8 mouse cellular contexts compared by ENCODE assay signal in the genomic region with DNA sequence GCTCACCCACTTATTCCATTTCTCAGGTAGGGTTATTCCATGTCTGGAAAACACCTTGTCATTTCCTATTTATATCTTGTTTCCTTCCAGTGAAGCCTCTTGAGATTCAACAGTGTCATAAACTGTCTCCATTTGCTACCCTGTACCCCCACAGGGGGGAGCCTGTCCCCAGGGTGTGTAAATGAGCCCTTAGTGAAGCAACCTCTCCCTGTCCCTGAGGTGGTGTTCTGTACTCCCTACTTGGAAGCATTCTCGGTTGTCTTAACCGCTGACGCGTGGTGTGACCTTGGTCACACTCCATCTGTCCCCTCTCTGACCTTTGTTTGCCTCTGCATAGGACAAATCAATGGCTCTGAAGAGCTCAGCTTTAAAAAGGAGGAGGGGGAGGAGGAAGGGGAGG. TPM values are rescaled to one million over a fixed set of nuclear protein-coding genes. Genes with fewer than 3 reads are reported as not detected.
DNase-seq lines count a peak whose midpoint lies in the region; ATAC-seq and TF ChIP-seq lines count a peak whose summit lies in the region.

No protein-coding gene starts in this region.

- H3K4me1 ChIP-seq in neural tube, embryonic 11.5 days (ENCODE audit: control insufficient read depth, insufficient read depth, low read length) = no peaks in the 10 kb centered on the region
- no peaks in the 10 kb centered on the region for H3K4me1 ChIP-seq in kidney, adult 2 months (ENCODE audit: control insufficient read depth, insufficient read depth, low read length)
- H3K4me1 ChIP-seq in liver, embryonic 11.5 days (replicated peaks; ENCODE audit: control insufficient read depth, insufficient read depth, low read length) = peaks cover 5% of the 10 kb centered on the region; the same call in 1 of the 2 replicates

- H3K9ac ChIP-seq in neural tube, embryonic 11.5 days (ENCODE audit: low read length) = no peak overlapping the region
- H3K9ac ChIP-seq in liver, embryonic 11.5 days (ENCODE audit: low read depth, low read length) = no peak overlapping the region

- no peak overlapping the region for H3K27ac ChIP-seq in neural tube, embryonic 11.5 days (ENCODE audit: low read depth, low read length)
- H3K27ac ChIP-seq in kidney, adult 2 months (ENCODE audit: insufficient read depth, low read depth, low read length) = no peak overlapping the region
- no peak overlapping the region for H3K27ac ChIP-seq in liver, embryonic 11.5 days (ENCODE audit: low read depth, low read length)

- TF ChIP-seq POLR2A in kidney, adult 2 months (IDR thresholded peaks at IDR 0.05; ENCODE audit: low read depth, low read length) = no peak

- TF ChIP-seq CTCF in kidney, adult 2 months (conservative IDR thresholded peaks at IDR 0.05; ENCODE audit: insufficient read depth, insufficient read length, low read depth, low read length) = peak; percentile 65

- no peak overlapping the region for H3K4me3 ChIP-seq in neural tube, embryonic 11.5 days (ENCODE audit: low read depth, low read length)
- H3K4me3 ChIP-seq in kidney, adult 2 months (ENCODE audit: insufficient read depth, low read depth, low read length) = no peak overlapping the region
- no peak overlapping the region for H3K4me3 ChIP-seq in liver, embryonic 11.5 days (ENCODE audit: low read depth, low read length)

- H3K27me3 ChIP-seq in neural tube, embryonic 11.5 days (ENCODE audit: control insufficient read depth, insufficient read depth, low read length) = no peaks in the 10 kb centered on the region
- no peaks in the 10 kb centered on the region for H3K27me3 ChIP-seq in kidney, adult 2 months (replicated peaks; ENCODE audit: control insufficient read depth, insufficient read depth, low read length)
- peaks cover 7% of the 10 kb centered on the region for H3K27me3 ChIP-seq in liver, embryonic 11.5 days (replicated peaks; ENCODE audit: control insufficient read depth, insufficient read depth, low read length)

- no peaks in the 10 kb centered on the region for H3K36me3 ChIP-seq in neural tube, embryonic 11.5 days (ENCODE audit: control insufficient read depth, insufficient read depth, low read length)
- no peaks in the 10 kb centered on the region for H3K36me3 ChIP-seq in kidney, adult 2 months (ENCODE audit: control insufficient read depth, insufficient read depth, low read length)
- H3K36me3 ChIP-seq in liver, embryonic 11.5 days (ENCODE audit: control insufficient read depth, insufficient read depth, low read length) = no peaks in the 10 kb centered on the region

- no peaks in the 10 kb centered on the region for H3K9me3 ChIP-seq in neural tube, embryonic 11.5 days (ENCODE audit: control insufficient read depth, low read length)
- no peaks in the 10 kb centered on the region for H3K9me3 ChIP-seq in liver, embryonic 11.5 days (ENCODE audit: control insufficient read depth, low read length)

- WGBS in neural tube, embryonic 11.5 days = 49% methylated on average over 4 of the region's 4 CpGs
- whole genome bisulfite sequencing in kidney, adult 2 months = 15% methylated on average over 4 of the region's 4 CpGs
- 59% methylated on average over 4 of the region's 4 CpGs for WGBS in liver, embryonic 11.5 days

- no peak overlapping the region for H3K4me2 ChIP-seq in neural tube, embryonic 11.5 days (ENCODE audit: low read depth)
- H3K4me2 ChIP-seq in liver, embryonic 11.5 days = no peak overlapping the region

- 0 out of 2 replicates have a peak, but pooled peaks have one; percentile 36 for ATAC-seq in cerebellum, adult (ENCODE audit: insufficient number of reproducible peaks, low FRiP score, low TSS enrichment)
- no peak for ATAC-seq in neural tube, embryonic 11.5 days (ENCODE audit: insufficient read depth, low FRiP score, low TSS enrichment)
- ATAC-seq in liver, embryonic 11.5 days (replicated peaks; ENCODE audit: low FRiP score) = peak; percentile 60; the same call in 1 of the 2 replicates

- no peak for DNase-seq in cerebellum, adult 11-12 months
- DNase-seq in neural tube, embryonic 11.5 days (ENCODE audit: low spot score) = peak; percentile 46
- DNase-seq in neural tube, embryonic 10.5 days (ENCODE audit: extremely low spot score, low spot score) = no peak
- DNase-seq in c-Kit-positive CD71-positive TER-119-negative erythroid progenitor cells, embryonic 14.5 days (ENCODE audit: low read depth) = peak; percentile 17
- DNase-seq in kidney, adult 2 months = peak; percentile 55
- no peak for DNase-seq in liver, embryonic 11.5 days (ENCODE audit: low spot score)
- DNase-seq in testis, postnatal 10 days (ENCODE audit: low spot score) = peak; percentile 68

RNA-seq across cellular contexts. Expression of a gene that starts 43.5 kb away (rescaled TPM):
- polyA plus RNA-seq in neural tube, embryonic 11.5 days (2014; fragmentation: Nextera tagmentation; extraction: Ambion mirVana) = 47.6 and 47.8 TPM in 2 replicates
- 197 and 276 TPM in 2 replicates for polyA plus RNA-seq in kidney, adult 2 months (2012; rRNA removed)
- 42.8 and 47.2 TPM in 2 replicates for polyA plus RNA-seq in liver, embryonic 11.5 days (2014; fragmentation: Nextera tagmentation; extraction: Ambion mirVana)

Comparison
In these comparisons a context has a peak if more than half of its experiments do, and no peak if none do; other contexts are left out.
1. DNase-seq: peak in neural tube, embryonic 11.5 days (single experiment), c-Kit-positive CD71-positive TER-119-negative erythroid progenitor cells, embryonic 14.5 days (single experiment), kidney, adult 2 months (single experiment) and testis, postnatal 10 days (single experiment); none in cerebellum, adult 11-12 months (single experiment), neural tube, embryonic 10.5 days (single experiment) and liver, embryonic 11.5 days (single experiment).